Mouse (Mus musculus): Measurements from ENCODE around the gene Hmga2. TPM values are rescaled to one million over a fixed set of nuclear protein-coding genes. Genes with fewer than 3 reads are reported as not detected.

The Hmga2 gene
- polyA plus RNA-seq, 1 experiment from 2014 or later, result 61.0 TPM

- Histone ChIP-seq H3K4me1 (replicated peaks; ENCODE audit: control insufficient read depth, insufficient read depth, low read length) (peaks cover 68% of the 10 kb centered on the region), H3K4me3 (ENCODE audit: low read depth, low read length) (no peak overlapping the region), H3K36me3 (ENCODE audit: control insufficient read depth, insufficient read depth, low read length) (peaks cover 40% of the 10 kb centered on the region), H3K9me3 (ENCODE audit: control insufficient read depth, low read length) (no peaks in the 10 kb centered on the region), H3K4me2 (ENCODE audit: low read length) (peak overlapping the region; percentile 25; the same call in 1 of the 2 replicates), H3K27ac (ENCODE audit: low read depth) (peak overlapping the region; percentile 83), H3K27me3 (replicated peaks; ENCODE audit: control insufficient read depth, insufficient read depth, low read length) (no peaks in the 10 kb centered on the region), H3K9ac (ENCODE audit: low read length) (peak overlapping the region; percentile 10; the same call in 1 of the 2 replicates)
- DNase-seq (ENCODE audit: low spot score), result no peak
- WGBS, result 17% methylated on average over 7 of the region's 7 CpGs
- ATAC-seq (replicated peaks; ENCODE audit: low FRiP score, low TSS enrichment, low read depth), result no peak
These were observed 58.1 kb downstream of the Hmga2 start for GRCm38 (mm10) chr10:120418211-120418610.

- Histone ChIP-seq H3K27ac (ENCODE audit: low read depth) (peak overlapping the region; percentile 83), H3K36me3 (ENCODE audit: control insufficient read depth, insufficient read depth, low read length) (peaks cover 42% of the 10 kb centered on the region), H3K9ac (ENCODE audit: low read length) (no peak overlapping the region), H3K27me3 (replicated peaks; ENCODE audit: control insufficient read depth, insufficient read depth, low read length) (no peaks in the 10 kb centered on the region), H3K4me1 (replicated peaks; ENCODE audit: control insufficient read depth, insufficient read depth, low read length) (peaks cover 64% of the 10 kb centered on the region), H3K9me3 (ENCODE audit: control insufficient read depth, low read length) (no peaks in the 10 kb centered on the region), H3K4me2 (ENCODE audit: low read length) (peak overlapping the region; percentile 25; the same call in 1 of the 2 replicates), H3K4me3 (ENCODE audit: low read depth, low read length) (no peak overlapping the region)
- peak; percentile 81 for ATAC-seq (replicated peaks; ENCODE audit: low FRiP score, low TSS enrichment, low read depth)
- DNase-seq (ENCODE audit: low spot score), result peak; percentile 76
- 9% methylated on average over 7 of the region's 7 CpGs for WGBS
These were observed 58.7 kb downstream of the Hmga2 start for GRCm38 (mm10) chr10:120417488-120418118.

GRCm38 (mm10) chr10:120417116-120417487 is 59.2 kb downstream of the Hmga2 start:
- Histone ChIP-seq H3K27me3 (replicated peaks; ENCODE audit: control insufficient read depth, insufficient read depth, low read length) (no peaks in the 10 kb centered on the region), H3K9ac (ENCODE audit: low read length) (no peak overlapping the region), H3K4me3 (ENCODE audit: low read depth, low read length) (no peak overlapping the region), H3K9me3 (ENCODE audit: control insufficient read depth, low read length) (no peaks in the 10 kb centered on the region), H3K27ac (ENCODE audit: low read depth) (peak overlapping the region; percentile 83), H3K4me1 (replicated peaks; ENCODE audit: control insufficient read depth, insufficient read depth, low read length) (peaks cover 61% of the 10 kb centered on the region), H3K4me2 (ENCODE audit: low read length) (no peak overlapping the region), H3K36me3 (ENCODE audit: control insufficient read depth, insufficient read depth, low read length) (peaks cover 43% of the 10 kb centered on the region)
- DNase-seq (ENCODE audit: low spot score), result peak; percentile 58
- peak; percentile 28; the same call in 1 of the 2 replicates for ATAC-seq (replicated peaks; ENCODE audit: low FRiP score, low TSS enrichment, low read depth)
- WGBS, result 30% methylated on average over 5 of the region's 5 CpGs

- H3K9me3 ChIP-seq (ENCODE audit: control insufficient read depth, low read length), result no peaks in the 10 kb centered on the region
- H3K4me3 ChIP-seq (ENCODE audit: low read depth, low read length), result no peak overlapping the region
- H3K4me1 ChIP-seq (replicated peaks; ENCODE audit: control insufficient read depth, insufficient read depth, low read length), result peaks cover 61% of the 10 kb centered on the region
- DNase-seq (ENCODE audit: low spot score) (peak; percentile 50), ATAC-seq (replicated peaks; ENCODE audit: low FRiP score, low TSS enrichment, low read depth) (no peak)
- H3K9ac ChIP-seq (ENCODE audit: low read length), result no peak overlapping the region
- 72% methylated on average over 12 of the region's 12 CpGs for WGBS
- H3K27me3 ChIP-seq (replicated peaks; ENCODE audit: control insufficient read depth, insufficient read depth, low read length), result no peaks in the 10 kb centered on the region
- H3K27ac ChIP-seq (ENCODE audit: low read depth), result peak overlapping the region; percentile 83; the same call in 1 of the 2 replicates
- H3K4me2 ChIP-seq (ENCODE audit: low read length), result no peak overlapping the region
- H3K36me3 ChIP-seq (ENCODE audit: control insufficient read depth, insufficient read depth, low read length), result peaks cover 46% of the 10 kb centered on the region
These were observed 59.6 kb downstream of the Hmga2 start for GRCm38 (mm10) chr10:120416628-120417027.

- no peak for DNase-seq (ENCODE audit: low spot score)
- Histone ChIP-seq H3K9ac (ENCODE audit: low read length) (no peak overlapping the region), H3K4me1 (replicated peaks; ENCODE audit: control insufficient read depth, insufficient read depth, low read length) (peaks cover 57% of the 10 kb centered on the region), H3K27ac (ENCODE audit: low read depth) (no peak overlapping the region), H3K4me2 (ENCODE audit: low read length) (no peak overlapping the region), H3K27me3 (replicated peaks; ENCODE audit: control insufficient read depth, insufficient read depth, low read length) (no peaks in the 10 kb centered on the region), H3K36me3 (ENCODE audit: control insufficient read depth, insufficient read depth, low read length) (peaks cover 38% of the 10 kb centered on the region), H3K4me3 (ENCODE audit: low read depth, low read length) (no peak overlapping the region), H3K9me3 (ENCODE audit: control insufficient read depth, low read length) (no peaks in the 10 kb centered on the region)
- 55% methylated on average over 5 of the region's 5 CpGs for WGBS
- 0 out of 2 replicates have a peak, but pooled peaks have one; percentile 24 for ATAC-seq (replicated peaks; ENCODE audit: low FRiP score, low TSS enrichment, low read depth)
These were observed 64.1 kb downstream of the Hmga2 start for GRCm38 (mm10) chr10:120412215-120412614.

- DNase-seq (ENCODE audit: low spot score) (no peak), ATAC-seq (replicated peaks; ENCODE audit: low FRiP score, low TSS enrichment, low read depth) (no peak)
- 58% methylated on average over 4 of the region's 4 CpGs for whole genome bisulfite sequencing
- H3K4me1 ChIP-seq (replicated peaks; ENCODE audit: control insufficient read depth, insufficient read depth, low read length), result peaks cover 50% of the 10 kb centered on the region
- no peak overlapping the region for H3K27ac ChIP-seq (ENCODE audit: low read depth)
- no peak overlapping the region for H3K9ac ChIP-seq (ENCODE audit: low read length)
- H3K9me3 ChIP-seq (ENCODE audit: control insufficient read depth, low read length), result no peaks in the 10 kb centered on the region
- no peak overlapping the region for H3K4me2 ChIP-seq (ENCODE audit: low read length)
- no peaks in the 10 kb centered on the region for H3K27me3 ChIP-seq (replicated peaks; ENCODE audit: control insufficient read depth, insufficient read depth, low read length)
- no peak overlapping the region for H3K4me3 ChIP-seq (ENCODE audit: low read depth, low read length)
- H3K36me3 ChIP-seq (ENCODE audit: control insufficient read depth, insufficient read depth, low read length), result peaks cover 37% of the 10 kb centered on the region
These were observed 65.3 kb downstream of the Hmga2 start for GRCm38 (mm10) chr10:120410958-120411357.

- H3K4me1 ChIP-seq (replicated peaks; ENCODE audit: control insufficient read depth, insufficient read depth, low read length), result peaks cover 45% of the 10 kb centered on the region
- H3K36me3 ChIP-seq (ENCODE audit: control insufficient read depth, insufficient read depth, low read length), result peaks cover 30% of the 10 kb centered on the region
- no peaks in the 10 kb centered on the region for H3K9me3 ChIP-seq (ENCODE audit: control insufficient read depth, low read length)
- DNase-seq (ENCODE audit: low spot score), result no peak
- no peaks in the 10 kb centered on the region for H3K27me3 ChIP-seq (replicated peaks; ENCODE audit: control insufficient read depth, insufficient read depth, low read length)
- ATAC-seq (replicated peaks; ENCODE audit: low FRiP score, low TSS enrichment, low read depth), result no peak
- H3K4me3 ChIP-seq (ENCODE audit: low read depth, low read length), result no peak overlapping the region
- WGBS, result 67% methylated on average over 9 of the region's 9 CpGs
- H3K9ac ChIP-seq (ENCODE audit: low read length), result no peak overlapping the region
- H3K4me2 ChIP-seq (ENCODE audit: low read length), result no peak overlapping the region
- H3K27ac ChIP-seq (ENCODE audit: low read depth), result no peak overlapping the region
These were observed 67.1 kb downstream of the Hmga2 start for GRCm38 (mm10) chr10:120409131-120409530.

- H3K27ac ChIP-seq (ENCODE audit: low read depth), result no peak overlapping the region
- DNase-seq (ENCODE audit: low spot score), result no peak
- H3K27me3 ChIP-seq (replicated peaks; ENCODE audit: control insufficient read depth, insufficient read depth, low read length), result no peaks in the 10 kb centered on the region
- peaks cover 28% of the 10 kb centered on the region for H3K36me3 ChIP-seq (ENCODE audit: control insufficient read depth, insufficient read depth, low read length)
- no peak overlapping the region for H3K9ac ChIP-seq (ENCODE audit: low read length)
- H3K4me2 ChIP-seq (ENCODE audit: low read length), result no peak overlapping the region
- peaks cover 51% of the 10 kb centered on the region for H3K4me1 ChIP-seq (replicated peaks; ENCODE audit: control insufficient read depth, insufficient read depth, low read length)
- no peak overlapping the region for H3K4me3 ChIP-seq (ENCODE audit: low read depth, low read length)
- 38% methylated on average over 9 of the region's 9 CpGs for WGBS
- no peaks in the 10 kb centered on the region for H3K9me3 ChIP-seq (ENCODE audit: control insufficient read depth, low read length)
- ATAC-seq (replicated peaks; ENCODE audit: low FRiP score, low TSS enrichment, low read depth), result no peak
These were observed 69.0 kb downstream of the Hmga2 start for GRCm38 (mm10) chr10:120407230-120407629.

- ATAC-seq (replicated peaks; ENCODE audit: low FRiP score, low TSS enrichment, low read depth) (no peak), DNase-seq (ENCODE audit: low spot score) (no peak)
- H3K9ac ChIP-seq (ENCODE audit: low read length), result no peak overlapping the region
- H3K4me2 ChIP-seq (ENCODE audit: low read length), result no peak overlapping the region
- no peak overlapping the region for H3K27ac ChIP-seq (ENCODE audit: low read depth)
- no peaks in the 10 kb centered on the region for H3K9me3 ChIP-seq (ENCODE audit: control insufficient read depth, low read length)
- H3K4me1 ChIP-seq (replicated peaks; ENCODE audit: control insufficient read depth, insufficient read depth, low read length), result peaks cover 53% of the 10 kb centered on the region
- peaks cover 23% of the 10 kb centered on the region for H3K36me3 ChIP-seq (ENCODE audit: control insufficient read depth, insufficient read depth, low read length)
- H3K4me3 ChIP-seq (ENCODE audit: low read depth, low read length), result no peak overlapping the region
- 76% methylated on average over 9 of the region's 9 CpGs for WGBS
- H3K27me3 ChIP-seq (replicated peaks; ENCODE audit: control insufficient read depth, insufficient read depth, low read length), result no peaks in the 10 kb centered on the region
These were observed 70.2 kb downstream of the Hmga2 start for GRCm38 (mm10) chr10:120406038-120406437.

Measured in intestine, embryonic 14.5 days (tissue).